Mouse (Mus musculus) induced T-regulatory cell, adult 2 months (primary cell): ENCODE measurements around the gene Ucma.

Experiments
- DNase-seq: peaks from one replicate; pipeline ENCODE4 v3.0.0-alpha.2; 2012; ENCODE audit warnings: low read depth

The Ucma gene

DNA sequence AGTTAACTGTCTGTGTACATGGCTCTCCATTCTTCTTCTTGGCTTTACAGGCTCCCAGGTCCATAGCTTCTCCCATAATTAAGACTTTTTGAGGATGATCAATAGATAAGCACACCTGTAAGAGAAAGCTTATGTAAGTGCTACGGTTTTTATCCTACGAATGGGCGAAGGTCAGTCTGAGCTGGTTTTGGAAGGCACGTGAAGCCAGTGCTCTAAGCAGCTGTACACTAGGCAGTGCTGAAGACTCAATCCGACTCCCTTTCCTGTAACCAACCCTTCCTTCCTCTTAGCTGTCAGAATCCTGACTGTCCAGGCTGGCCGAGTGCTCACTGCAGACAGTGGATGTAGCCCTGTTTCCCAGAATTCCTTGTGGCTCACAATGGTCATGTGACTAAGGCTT lies 25.3 kb downstream of the Ucma start:
- no peak for DNase-seq

GRCm38 (mm10) chr2:5007107-5007506 lies 31.2 kb downstream of the Ucma start:
- no peak for DNase-seq

- peak; percentile 39 for DNase-seq
Measured at GRCm38 (mm10) chr2:5011898-5012490, 36.1 kb downstream of the Ucma start.

DNA sequence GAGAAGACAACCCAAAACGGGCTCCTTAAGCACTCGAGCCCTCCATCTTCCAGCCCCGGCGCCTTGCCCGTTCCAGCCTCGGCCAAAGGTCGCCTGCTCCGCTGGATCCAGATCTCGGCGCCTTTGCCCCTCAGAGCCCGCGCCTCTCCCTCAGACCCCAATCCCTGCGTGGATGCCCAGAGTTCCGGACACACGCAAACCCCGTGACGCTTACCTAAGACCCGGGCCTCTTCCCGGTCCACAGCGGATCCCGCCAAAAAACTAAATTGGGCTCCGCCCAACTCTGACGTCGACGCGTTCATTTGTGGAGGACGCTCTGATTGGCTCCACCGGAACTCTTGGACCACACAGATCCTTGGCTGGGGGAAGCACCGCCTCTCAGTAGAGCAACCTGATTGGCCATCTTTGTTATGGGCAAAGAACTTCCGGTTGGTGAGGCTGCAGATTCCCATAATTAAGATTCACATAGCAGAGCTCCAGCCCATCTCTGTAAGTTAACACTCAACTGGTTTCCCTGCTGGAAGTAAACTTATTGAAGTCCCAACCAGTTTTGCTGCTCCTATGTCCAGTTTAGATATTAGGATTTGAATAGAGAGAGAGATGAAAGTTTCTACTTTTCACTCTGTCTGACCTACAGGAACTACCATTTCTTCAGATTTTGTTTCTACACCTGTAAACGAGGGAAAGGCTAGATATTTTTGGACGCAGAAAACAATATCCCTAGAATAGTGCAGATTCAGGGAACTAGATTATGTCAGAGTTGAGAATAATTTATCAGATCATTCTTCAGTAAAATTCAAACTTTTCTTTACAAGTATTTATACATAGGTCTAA lies 36.8 kb downstream of the Ucma start, which contains the start of gene Mcm10:
Gene Mcm10, minus strand, starts transcription at position 301 of the 834 bp plus-strand sequence.
- DNase-seq: peak; percentile 98

- peak; percentile 31 for DNase-seq
Measured at GRCm38 (mm10) chr2:5014616-5015015, 38.7 kb downstream of the Ucma start.

GRCm38 (mm10) chr2:5015527-5015926 lies 39.6 kb downstream of the Ucma start:
- no peak for DNase-seq

DNA sequence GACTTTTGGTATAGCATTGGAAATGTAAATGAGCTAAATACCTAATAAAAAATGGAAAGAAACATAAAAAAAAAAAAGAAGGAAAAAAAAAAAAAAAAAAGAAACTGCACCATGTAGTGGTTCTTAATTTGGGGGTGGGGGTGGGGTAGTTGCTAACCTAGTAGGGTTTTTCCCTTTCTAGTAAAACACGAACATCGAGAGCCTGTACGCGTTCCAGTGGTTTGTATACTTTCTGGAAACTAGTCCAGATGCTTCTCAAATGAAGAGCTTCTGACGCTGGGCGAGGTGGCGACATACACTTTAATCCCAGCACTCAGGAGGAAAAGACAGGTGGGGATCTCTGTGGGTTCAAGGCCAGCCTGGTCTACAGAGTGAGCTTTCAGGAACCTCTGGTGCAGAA lies 41.0 kb downstream of the Ucma start:
- DNase-seq: no peak

DNA sequence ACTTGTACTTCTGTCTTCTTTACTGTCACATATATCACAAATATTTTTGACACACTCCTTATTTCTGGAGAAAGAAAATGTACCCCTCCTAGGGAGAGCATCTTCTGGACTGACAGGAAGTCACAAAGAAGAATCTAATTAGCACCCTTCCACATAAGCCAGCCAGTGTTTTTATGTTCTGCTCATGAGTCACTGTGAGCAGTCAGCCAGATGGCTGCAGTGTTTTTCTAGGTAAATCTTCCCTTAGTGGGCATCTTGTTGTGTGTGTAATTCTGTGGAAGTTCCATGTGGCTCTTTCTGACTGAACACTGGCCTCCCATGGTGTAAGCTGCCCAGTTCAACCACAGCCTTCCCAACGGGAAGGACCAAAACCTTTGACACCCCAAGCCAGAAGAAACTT lies 43.8 kb downstream of the Ucma start:
- no peak for DNase-seq

GRCm38 (mm10) chr2:5023275-5023674 lies 47.4 kb downstream of the Ucma start:
- no peak for DNase-seq

- no peak for DNase-seq
Measured at GRCm38 (mm10) chr2:5023699-5024399, 47.9 kb downstream of the Ucma start.

DNA sequence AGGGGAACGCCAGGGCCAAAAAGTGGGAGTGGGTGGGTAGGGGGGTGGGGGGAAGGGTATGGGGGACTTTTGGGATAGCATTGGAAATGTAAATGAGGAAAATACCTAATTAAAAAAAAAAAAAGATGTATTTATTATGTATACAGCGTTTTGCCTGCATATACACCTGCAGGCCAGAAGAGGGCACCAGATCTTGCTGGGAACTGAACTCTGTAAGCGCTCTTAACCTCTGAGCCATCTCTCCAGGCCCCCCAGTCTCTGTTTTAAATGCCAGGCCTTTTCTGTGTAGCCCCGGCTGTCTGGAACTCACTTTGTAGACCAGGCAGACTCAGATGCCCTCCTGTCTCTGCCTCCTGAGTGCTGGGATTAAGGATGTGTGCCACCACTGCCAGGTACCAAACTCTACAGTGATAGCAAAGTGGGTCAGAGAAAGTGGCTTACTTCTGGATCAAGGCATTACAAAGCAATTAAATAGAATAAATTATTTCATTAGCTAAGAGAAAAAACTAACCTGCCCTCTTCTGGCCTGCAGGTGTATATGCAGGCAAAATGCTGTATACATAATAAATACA lies 49.3 kb downstream of the Ucma start:
- DNase-seq: peak; percentile 60

GRCm38 (mm10) chr2:5027057-5027456 lies 51.1 kb downstream of the Ucma start:
- DNase-seq: no peak

- DNase-seq: no peak
Measured at GRCm38 (mm10) chr2:5028047-5028446, 52.1 kb downstream of the Ucma start.

GRCm38 (mm10) chr2:5029808-5030207 lies 53.9 kb downstream of the Ucma start:
- no peak for DNase-seq

GRCm38 (mm10) chr2:5031215-5031614 lies 55.3 kb downstream of the Ucma start:
- DNase-seq: no peak

GRCm38 (mm10) chr2:5032665-5033064 lies 56.7 kb downstream of the Ucma start:
- DNase-seq: no peak

DNA sequence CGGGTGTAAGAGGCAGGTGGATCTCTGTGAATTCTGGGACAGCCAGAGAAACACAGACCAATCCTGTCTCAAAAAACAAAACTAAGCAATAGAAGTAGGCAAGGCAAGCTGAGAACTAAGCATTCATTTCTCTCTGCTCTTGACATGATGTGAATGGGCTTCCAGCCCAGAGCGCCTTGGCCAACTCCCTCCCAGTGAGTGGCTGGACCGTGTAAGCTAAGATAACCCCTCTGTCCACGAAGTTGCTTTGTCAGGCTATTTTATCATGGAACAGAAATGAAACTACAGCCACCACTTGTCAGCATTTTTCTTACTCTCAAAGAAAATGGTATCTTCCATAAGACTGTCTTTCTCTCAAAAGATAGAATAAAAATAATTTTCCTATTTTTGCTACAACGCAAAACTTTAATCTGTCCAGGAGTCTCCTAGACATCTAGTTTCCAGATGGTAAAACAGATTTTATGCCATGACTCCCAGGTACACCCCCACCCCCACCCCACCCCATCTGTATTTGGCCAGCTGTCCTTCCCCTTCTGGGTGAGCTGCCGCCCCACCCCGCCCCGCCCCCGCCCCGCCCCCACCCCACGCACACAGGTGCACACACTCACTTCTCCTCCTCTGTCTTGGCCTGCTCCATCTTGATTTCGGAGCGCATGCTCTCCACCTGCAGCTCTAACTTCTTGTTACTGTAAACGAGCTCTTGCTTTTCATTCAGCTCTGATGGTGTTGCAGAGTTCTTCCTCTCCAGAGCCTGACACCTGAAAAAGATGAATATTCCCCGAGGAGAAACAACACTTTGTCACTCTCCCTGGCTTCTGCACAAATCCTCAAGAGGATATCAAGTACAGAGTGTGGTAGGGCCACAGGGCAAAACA lies 57.9 kb downstream of the Ucma start:
- DNase-seq: no peak

DNA sequence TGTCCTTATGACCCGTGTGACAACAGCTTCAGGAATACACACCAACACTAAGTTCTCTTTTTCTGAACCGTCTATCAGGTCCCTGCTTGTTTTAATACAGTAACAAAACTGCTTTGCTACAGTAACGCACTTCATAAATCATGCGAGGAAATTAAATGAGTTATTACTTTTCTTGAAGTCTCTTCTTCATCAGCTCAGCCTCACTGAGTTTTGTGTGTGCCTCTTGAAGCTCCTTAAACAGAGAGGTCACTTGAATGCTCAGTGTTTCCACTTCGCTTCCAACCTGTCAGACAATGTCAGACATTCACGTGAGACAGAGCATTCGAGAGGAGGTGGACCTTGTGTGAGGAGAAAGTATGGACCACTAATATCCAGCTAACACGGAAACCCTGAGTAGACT lies 58.9 kb downstream of the Ucma start:
- no peak for DNase-seq

DNA sequence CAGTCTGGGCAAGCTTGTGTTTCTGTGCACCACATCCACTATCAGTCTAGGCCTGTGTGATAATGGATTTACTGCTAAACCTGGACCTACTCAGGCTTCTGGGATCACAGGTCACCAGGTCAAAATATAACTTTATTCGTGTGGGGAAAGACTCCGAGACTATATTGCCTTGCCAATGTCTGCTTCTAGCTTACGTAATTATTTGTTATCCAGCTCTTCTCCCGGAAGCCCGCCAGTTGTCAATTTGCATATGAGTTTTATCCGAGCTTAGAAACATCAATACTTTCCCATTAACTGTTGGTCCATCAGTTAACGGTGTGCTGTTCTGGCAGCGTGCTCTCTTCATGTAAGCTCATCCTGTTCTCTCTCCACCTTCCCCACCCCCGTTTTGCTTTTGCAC lies 59.3 kb downstream of the Ucma start:
- DNase-seq: no peak
